Mouse (Mus musculus): ENCODE results near the gene Ndufaf2. TPM values are rescaled to one million over a fixed set of nuclear protein-coding genes. Genes with fewer than 3 reads are reported as not detected.

Gene Ndufaf2
- total and polyA plus RNA-seq, 2 experiments from 2014 or later = 62.5 TPM; not detected in 1

DNA sequence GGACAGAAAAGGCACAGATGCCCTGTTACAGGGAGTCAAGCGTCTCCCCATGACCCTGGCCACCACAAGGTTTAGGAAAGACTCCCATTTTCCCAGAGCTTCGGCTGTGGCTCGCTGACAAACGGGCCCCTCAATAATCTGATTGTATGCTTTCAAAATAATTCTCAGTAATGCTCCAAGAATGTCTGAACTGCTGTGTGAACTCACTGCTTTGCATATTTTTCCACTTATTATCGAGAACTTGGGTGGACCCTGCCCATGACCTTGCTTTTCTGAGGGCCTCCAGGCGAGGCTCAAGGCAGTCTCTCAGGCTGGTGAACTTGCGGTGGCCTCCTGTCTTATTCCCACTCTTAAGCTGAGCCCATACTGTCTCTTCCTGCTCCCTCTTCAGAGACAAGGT, 193.8 kb downstream of the Ndufaf2 start:
- TF ChIP-seq CTCF (IDR thresholded peaks at IDR 0.05; ENCODE audit: low read depth) = no peak
- no peak for TF ChIP-seq EP300 (IDR thresholded peaks at IDR 0.05; ENCODE audit: low read depth)
- Histone ChIP-seq H3K4me2 (ENCODE audit: low read depth, low read length) (no peak overlapping the region), H3K9me3 (replicated peaks; ENCODE audit: control insufficient read depth, low read length) (no peaks in the 10 kb centered on the region), H3K4me1 (ENCODE audit: control insufficient read depth, insufficient read depth) (peaks cover 5% of the 10 kb centered on the region; the same call in 1 of the 2 replicates), H3K4me3 (ENCODE audit: low read depth, low read length) (no peak overlapping the region), H3K27me3 (ENCODE audit: control insufficient read depth, insufficient read depth, low read length) (no peaks in the 10 kb centered on the region), H3K27ac (ENCODE audit: low read depth) (no peak overlapping the region), H3K9ac (replicated peaks; ENCODE audit: low read depth, low read length) (no peak overlapping the region), H3K36me3 (replicated peaks; ENCODE audit: control insufficient read depth, insufficient read depth, low read length) (no peaks in the 10 kb centered on the region)
- ATAC-seq (ENCODE audit: insufficient read depth, low read depth) = no peak
- no peak for DNase-seq (ENCODE audit: low spot score)
- 52% methylated on average over 7 of the region's 7 CpGs for WGBS

DNA sequence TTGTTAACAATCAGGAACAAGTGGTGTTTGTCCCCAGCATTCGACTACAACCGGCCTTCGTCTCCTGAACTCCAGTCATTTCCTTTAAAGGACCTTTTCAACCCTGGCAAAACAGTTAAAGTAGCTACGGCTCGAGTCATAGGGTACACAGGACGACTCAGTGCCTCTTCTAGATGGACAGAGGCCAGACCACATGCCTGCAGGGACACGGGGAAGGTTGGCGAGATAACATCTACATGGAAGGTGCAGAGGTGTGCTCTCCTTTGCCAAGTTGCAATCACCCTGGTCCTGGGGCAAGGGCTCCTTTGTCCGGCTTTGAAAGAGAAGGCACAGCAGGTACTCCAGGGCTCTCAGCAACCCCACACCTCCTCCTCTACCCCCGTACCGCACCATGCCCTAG, 195.0 kb downstream of the Ndufaf2 start:
- no peak for ATAC-seq (ENCODE audit: insufficient read depth, low read depth)
- TF ChIP-seq EP300 (IDR thresholded peaks at IDR 0.05; ENCODE audit: low read depth) = no peak
- no peaks in the 10 kb centered on the region for H3K27me3 ChIP-seq (ENCODE audit: control insufficient read depth, insufficient read depth, low read length)

DNA sequence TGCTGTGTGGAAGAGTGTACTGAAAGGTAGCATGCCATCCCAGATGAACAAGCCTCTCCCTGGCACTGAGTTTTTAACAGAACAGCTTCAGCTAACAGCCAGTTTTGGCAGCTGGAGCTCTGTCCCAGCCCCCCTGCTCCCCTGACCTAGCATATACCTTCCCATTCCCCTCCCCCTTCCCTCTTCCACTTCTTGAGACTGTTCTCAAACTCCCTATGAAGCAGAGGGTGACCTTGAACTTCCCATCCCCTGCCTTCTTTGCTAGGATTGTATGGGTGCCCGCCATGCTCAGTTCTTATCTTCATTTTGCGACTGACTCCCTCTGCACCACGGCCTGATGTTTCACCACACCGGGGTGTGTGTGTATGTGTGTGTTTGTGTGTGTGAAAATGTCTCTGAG, 195.7 kb downstream of the Ndufaf2 start:
- no peaks in the 10 kb centered on the region for H3K9me3 ChIP-seq (replicated peaks; ENCODE audit: control insufficient read depth, low read length)
- DNase-seq (ENCODE audit: low spot score) (no peak), ATAC-seq (ENCODE audit: insufficient read depth, low read depth) (no peak)
- no peak overlapping the region for H3K9ac ChIP-seq (replicated peaks; ENCODE audit: low read depth, low read length)
- no peaks in the 10 kb centered on the region for H3K27me3 ChIP-seq (ENCODE audit: control insufficient read depth, insufficient read depth, low read length)
- TF ChIP-seq EP300 (IDR thresholded peaks at IDR 0.05; ENCODE audit: low read depth) = no peak
- TF ChIP-seq CTCF (IDR thresholded peaks at IDR 0.05; ENCODE audit: low read depth) = no peak
- H3K27ac ChIP-seq (ENCODE audit: low read depth) = no peak overlapping the region
- no peaks in the 10 kb centered on the region for H3K36me3 ChIP-seq (replicated peaks; ENCODE audit: control insufficient read depth, insufficient read depth, low read length)
- 53% methylated on average over 4 of the region's 4 CpGs for WGBS
- H3K4me1 ChIP-seq (ENCODE audit: control insufficient read depth, insufficient read depth) = peaks cover 5% of the 10 kb centered on the region; the same call in 1 of the 2 replicates
- no peak overlapping the region for H3K4me2 ChIP-seq (ENCODE audit: low read depth, low read length)
- H3K4me3 ChIP-seq (ENCODE audit: low read depth, low read length) = no peak overlapping the region

More for the DNA sequence above, 195.0 kb downstream of the Ndufaf2 start:
- Histone ChIP-seq H3K9ac (replicated peaks; ENCODE audit: low read depth, low read length) (no peak overlapping the region), H3K27ac (ENCODE audit: low read depth) (no peak overlapping the region), H3K4me1 (ENCODE audit: control insufficient read depth, insufficient read depth) (peaks cover 5% of the 10 kb centered on the region; the same call in 1 of the 2 replicates), H3K36me3 (replicated peaks; ENCODE audit: control insufficient read depth, insufficient read depth, low read length) (no peaks in the 10 kb centered on the region), H3K4me3 (ENCODE audit: low read depth, low read length) (no peak overlapping the region), H3K4me2 (ENCODE audit: low read depth, low read length) (no peak overlapping the region), H3K9me3 (replicated peaks; ENCODE audit: control insufficient read depth, low read length) (no peaks in the 10 kb centered on the region)
- no peak for DNase-seq (ENCODE audit: low spot score)
- 53% methylated on average over 11 of the region's 11 CpGs for whole genome bisulfite sequencing

DNA sequence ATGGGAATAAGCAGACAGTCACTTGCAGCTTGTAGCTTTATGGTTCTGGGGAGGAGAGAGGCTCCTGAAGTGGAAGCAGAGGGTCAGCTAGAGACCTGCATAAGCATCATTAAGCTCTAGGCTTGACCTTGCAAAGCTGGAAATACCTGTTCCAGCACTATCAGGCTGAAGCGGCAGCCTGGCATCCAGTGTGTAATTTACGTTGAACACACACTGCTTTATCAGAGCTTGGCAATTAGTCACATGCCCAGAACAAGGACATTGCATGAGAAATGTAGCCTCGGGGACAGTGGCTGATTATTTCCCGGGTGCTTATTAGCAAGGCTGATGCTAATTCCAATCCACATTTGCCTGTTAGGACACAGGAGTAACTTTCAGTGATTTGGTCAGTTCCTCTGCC, 196.5 kb downstream of the Ndufaf2 start:
- no peak overlapping the region for H3K27ac ChIP-seq (ENCODE audit: low read depth)
- no peak for TF ChIP-seq EP300 (IDR thresholded peaks at IDR 0.05; ENCODE audit: low read depth)
- no peak for TF ChIP-seq CTCF (IDR thresholded peaks at IDR 0.05; ENCODE audit: low read depth)
- no peak overlapping the region for H3K9ac ChIP-seq (replicated peaks; ENCODE audit: low read depth, low read length)
- H3K36me3 ChIP-seq (replicated peaks; ENCODE audit: control insufficient read depth, insufficient read depth, low read length) = no peaks in the 10 kb centered on the region
- H3K4me3 ChIP-seq (ENCODE audit: low read depth, low read length) = no peak overlapping the region
- 26% methylated on average over 4 of the region's 4 CpGs for WGBS
- no peaks in the 10 kb centered on the region for H3K27me3 ChIP-seq (ENCODE audit: control insufficient read depth, insufficient read depth, low read length)
- H3K9me3 ChIP-seq (replicated peaks; ENCODE audit: control insufficient read depth, low read length) = no peaks in the 10 kb centered on the region
- no peak overlapping the region for H3K4me2 ChIP-seq (ENCODE audit: low read depth, low read length)
- DNase-seq (ENCODE audit: low spot score) (no peak), ATAC-seq (ENCODE audit: insufficient read depth, low read depth) (no peak)
- H3K4me1 ChIP-seq (ENCODE audit: control insufficient read depth, insufficient read depth) = peaks cover 5% of the 10 kb centered on the region; the same call in 1 of the 2 replicates

DNA sequence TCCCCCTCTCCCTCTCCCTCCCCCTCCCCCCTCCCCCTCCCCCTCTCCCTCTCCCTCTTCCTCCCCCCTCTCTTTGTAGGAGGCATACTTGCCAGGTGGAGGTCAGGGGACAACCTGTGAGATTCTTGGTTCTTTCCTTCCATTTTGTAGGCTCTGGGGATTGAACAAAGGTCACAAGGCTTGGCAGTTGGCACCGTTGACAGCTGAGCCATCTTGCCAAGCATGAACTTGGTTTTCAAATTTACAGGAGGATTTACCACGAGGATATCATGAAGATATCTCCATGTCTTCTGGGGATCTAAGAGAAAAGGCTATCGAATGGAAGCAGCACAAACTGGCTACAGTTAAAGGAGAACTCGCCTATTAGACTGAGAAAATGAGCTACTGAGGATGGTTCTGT, 196.9 kb downstream of the Ndufaf2 start:
- Histone ChIP-seq H3K27me3 (ENCODE audit: control insufficient read depth, insufficient read depth, low read length) (no peaks in the 10 kb centered on the region), H3K9ac (replicated peaks; ENCODE audit: low read depth, low read length) (no peak overlapping the region), H3K4me3 (ENCODE audit: low read depth, low read length) (no peak overlapping the region), H3K4me2 (ENCODE audit: low read depth, low read length) (no peak overlapping the region), H3K4me1 (ENCODE audit: control insufficient read depth, insufficient read depth) (peaks cover 5% of the 10 kb centered on the region; the same call in 1 of the 2 replicates), H3K9me3 (replicated peaks; ENCODE audit: control insufficient read depth, low read length) (no peaks in the 10 kb centered on the region), H3K27ac (ENCODE audit: low read depth) (no peak overlapping the region), H3K36me3 (replicated peaks; ENCODE audit: control insufficient read depth, insufficient read depth, low read length) (no peaks in the 10 kb centered on the region)
- TF ChIP-seq CTCF (IDR thresholded peaks at IDR 0.05; ENCODE audit: low read depth) = no peak
- TF ChIP-seq EP300 (IDR thresholded peaks at IDR 0.05; ENCODE audit: low read depth) = no peak
- DNase-seq (ENCODE audit: low spot score) (no peak), ATAC-seq (ENCODE audit: insufficient read depth, low read depth) (no peak)
- WGBS = 76% methylated on average over 4 of the region's 4 CpGs

DNA sequence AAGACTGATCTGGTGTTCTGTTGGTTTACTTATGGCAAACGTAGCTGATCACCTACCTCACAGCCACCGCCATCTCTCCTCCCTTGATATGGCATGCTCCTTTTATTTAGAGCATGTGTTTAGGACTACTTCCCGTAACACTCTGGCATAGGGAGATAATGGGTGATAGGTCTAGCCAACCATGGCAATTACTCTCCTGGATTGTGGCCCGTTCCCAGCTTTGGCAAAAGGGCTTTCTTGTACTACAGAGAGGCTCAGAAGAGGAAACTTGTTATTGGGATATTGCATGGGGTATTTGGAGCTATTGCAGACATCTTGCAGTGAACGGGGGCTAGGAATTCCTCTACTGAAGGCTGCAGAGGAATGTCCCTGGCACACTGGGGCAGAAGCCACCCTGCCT, 197.9 kb downstream of the Ndufaf2 start:
- Histone ChIP-seq H3K36me3 (replicated peaks; ENCODE audit: control insufficient read depth, insufficient read depth, low read length) (no peaks in the 10 kb centered on the region), H3K4me2 (ENCODE audit: low read depth, low read length) (no peak overlapping the region), H3K4me1 (ENCODE audit: control insufficient read depth, insufficient read depth) (peaks cover 5% of the 10 kb centered on the region; the same call in 1 of the 2 replicates), H3K27me3 (ENCODE audit: control insufficient read depth, insufficient read depth, low read length) (no peaks in the 10 kb centered on the region), H3K9ac (replicated peaks; ENCODE audit: low read depth, low read length) (no peak overlapping the region), H3K4me3 (ENCODE audit: low read depth, low read length) (no peak overlapping the region), H3K9me3 (replicated peaks; ENCODE audit: control insufficient read depth, low read length) (no peaks in the 10 kb centered on the region), H3K27ac (ENCODE audit: low read depth) (no peak overlapping the region)
- no peak for DNase-seq (ENCODE audit: low spot score)
- ATAC-seq (ENCODE audit: insufficient read depth, low read depth) = no peak
- WGBS = 81% methylated on average over 5 of the region's 5 CpGs
- TF ChIP-seq CTCF (IDR thresholded peaks at IDR 0.05; ENCODE audit: low read depth) = no peak
- no peak for TF ChIP-seq EP300 (IDR thresholded peaks at IDR 0.05; ENCODE audit: low read depth)
